Mouse (Mus musculus): ENCODE data around the gene Lmf1. TPM values are rescaled to one million over a fixed set of nuclear protein-coding genes. Genes with fewer than 3 reads are reported as not detected.

Lmf1 gene
- polyA plus RNA-seq, 1 experiment, result 0.91 TPM

- Histone ChIP-seq H3K4me1 (ENCODE audit: control insufficient read depth) (no peaks in the 10 kb centered on the region), H3K4me3 (replicated peaks) (no peak overlapping the region), H3K36me3 (ENCODE audit: control insufficient read depth) (no peaks in the 10 kb centered on the region), H3K9me3 (ENCODE audit: control insufficient read depth, low read length) (no peaks in the 10 kb centered on the region), H3K27me3 (ENCODE audit: control insufficient read depth) (no peaks in the 10 kb centered on the region)
- TF ChIP-seq TAL1 (IDR thresholded peaks at IDR 0.05; ENCODE audit: low read length) (no peak), GATA1 (IDR thresholded peaks at IDR 0.05; ENCODE audit: low read length) (no peak)
These were observed 46.4 kb downstream of the Lmf1 start for GRCm38 (mm10) chr17:25625282-25625681.

- Histone ChIP-seq H3K27me3 (ENCODE audit: control insufficient read depth) (no peaks in the 10 kb centered on the region), H3K9me3 (ENCODE audit: control insufficient read depth, low read length) (no peaks in the 10 kb centered on the region), H3K4me3 (replicated peaks) (no peak overlapping the region), H3K4me1 (ENCODE audit: control insufficient read depth) (no peaks in the 10 kb centered on the region), H3K36me3 (ENCODE audit: control insufficient read depth) (no peaks in the 10 kb centered on the region)
- TF ChIP-seq TAL1 (IDR thresholded peaks at IDR 0.05; ENCODE audit: low read length), result no peak
- TF ChIP-seq GATA1 (IDR thresholded peaks at IDR 0.05; ENCODE audit: low read length), result no peak
These were observed 47.5 kb downstream of the Lmf1 start for GRCm38 (mm10) chr17:25626196-25627043.

GRCm38 (mm10) chr17:25630313-25630712 is 51.4 kb downstream of the Lmf1 start:
- Histone ChIP-seq H3K36me3 (ENCODE audit: control insufficient read depth) (peaks cover 4% of the 10 kb centered on the region; the same call in 1 of the 2 replicates), H3K4me3 (replicated peaks) (no peak overlapping the region)
- TF ChIP-seq TAL1 (IDR thresholded peaks at IDR 0.05; ENCODE audit: low read length), result no peak
- no peak for TF ChIP-seq GATA1 (IDR thresholded peaks at IDR 0.05; ENCODE audit: low read length)

GRCm38 (mm10) chr17:25634070-25634469 is 55.2 kb downstream of the Lmf1 start:
- Histone ChIP-seq H3K36me3 (ENCODE audit: control insufficient read depth) (peaks cover 4% of the 10 kb centered on the region; the same call in 1 of the 2 replicates), H3K4me3 (replicated peaks) (no peak overlapping the region), H3K4me1 (ENCODE audit: control insufficient read depth) (no peaks in the 10 kb centered on the region), H3K27me3 (ENCODE audit: control insufficient read depth) (no peaks in the 10 kb centered on the region), H3K9me3 (ENCODE audit: control insufficient read depth, low read length) (no peaks in the 10 kb centered on the region)
- TF ChIP-seq TAL1 (IDR thresholded peaks at IDR 0.05; ENCODE audit: low read length) (no peak), GATA1 (IDR thresholded peaks at IDR 0.05; ENCODE audit: low read length) (no peak)

More at GRCm38 (mm10) chr17:25630313-25630712, 51.4 kb downstream of the Lmf1 start:
- Histone ChIP-seq H3K9me3 (ENCODE audit: control insufficient read depth, low read length) (no peaks in the 10 kb centered on the region), H3K27me3 (ENCODE audit: control insufficient read depth) (no peaks in the 10 kb centered on the region), H3K4me1 (ENCODE audit: control insufficient read depth) (no peaks in the 10 kb centered on the region)

- TF ChIP-seq TAL1 (IDR thresholded peaks at IDR 0.05; ENCODE audit: low read length) (no peak), GATA1 (IDR thresholded peaks at IDR 0.05; ENCODE audit: low read length) (no peak)
- H3K9me3 ChIP-seq (ENCODE audit: control insufficient read depth, low read length), result no peaks in the 10 kb centered on the region
- no peaks in the 10 kb centered on the region for H3K4me1 ChIP-seq (ENCODE audit: control insufficient read depth)
- peaks cover 4% of the 10 kb centered on the region; the same call in 1 of the 2 replicates for H3K36me3 ChIP-seq (ENCODE audit: control insufficient read depth)
- no peaks in the 10 kb centered on the region for H3K27me3 ChIP-seq (ENCODE audit: control insufficient read depth)
- H3K4me3 ChIP-seq (replicated peaks), result no peak overlapping the region
These were observed 56.5 kb downstream of the Lmf1 start for GRCm38 (mm10) chr17:25635387-25635786.

- Histone ChIP-seq H3K4me3 (replicated peaks) (no peak overlapping the region), H3K9me3 (ENCODE audit: control insufficient read depth, low read length) (no peaks in the 10 kb centered on the region), H3K36me3 (ENCODE audit: control insufficient read depth) (peaks cover 4% of the 10 kb centered on the region; the same call in 1 of the 2 replicates), H3K27me3 (ENCODE audit: control insufficient read depth) (no peaks in the 10 kb centered on the region), H3K4me1 (ENCODE audit: control insufficient read depth) (no peaks in the 10 kb centered on the region)
- TF ChIP-seq GATA1 (IDR thresholded peaks at IDR 0.05; ENCODE audit: low read length) (no peak), TAL1 (IDR thresholded peaks at IDR 0.05; ENCODE audit: low read length) (no peak)
These were observed 56.9 kb downstream of the Lmf1 start for GRCm38 (mm10) chr17:25635806-25636205.

GRCm38 (mm10) chr17:25637986-25638385 is 59.1 kb downstream of the Lmf1 start:
- Histone ChIP-seq H3K4me3 (replicated peaks) (no peak overlapping the region), H3K4me1 (ENCODE audit: control insufficient read depth) (no peaks in the 10 kb centered on the region), H3K9me3 (ENCODE audit: control insufficient read depth, low read length) (no peaks in the 10 kb centered on the region), H3K27me3 (ENCODE audit: control insufficient read depth) (no peaks in the 10 kb centered on the region), H3K36me3 (ENCODE audit: control insufficient read depth) (peaks cover 4% of the 10 kb centered on the region; the same call in 1 of the 2 replicates)
- TF ChIP-seq GATA1 (IDR thresholded peaks at IDR 0.05; ENCODE audit: low read length) (no peak), TAL1 (IDR thresholded peaks at IDR 0.05; ENCODE audit: low read length) (no peak)

GRCm38 (mm10) chr17:25638442-25638841 is 59.6 kb downstream of the Lmf1 start:
- Histone ChIP-seq H3K27me3 (ENCODE audit: control insufficient read depth) (no peaks in the 10 kb centered on the region), H3K9me3 (ENCODE audit: control insufficient read depth, low read length) (no peaks in the 10 kb centered on the region), H3K36me3 (ENCODE audit: control insufficient read depth) (peaks cover under 1% of the 10 kb centered on the region; the same call in 1 of the 2 replicates), H3K4me1 (ENCODE audit: control insufficient read depth) (no peaks in the 10 kb centered on the region), H3K4me3 (replicated peaks) (no peak overlapping the region)
- TF ChIP-seq TAL1 (IDR thresholded peaks at IDR 0.05; ENCODE audit: low read length), result no peak

- no peak overlapping the region for H3K4me3 ChIP-seq (replicated peaks)
- no peaks in the 10 kb centered on the region for H3K9me3 ChIP-seq (ENCODE audit: control insufficient read depth, low read length)
- H3K4me1 ChIP-seq (ENCODE audit: control insufficient read depth), result no peaks in the 10 kb centered on the region
- TF ChIP-seq GATA1 (IDR thresholded peaks at IDR 0.05; ENCODE audit: low read length) (no peak), TAL1 (IDR thresholded peaks at IDR 0.05; ENCODE audit: low read length) (no peak)
- H3K36me3 ChIP-seq (ENCODE audit: control insufficient read depth), result no peaks in the 10 kb centered on the region
- no peaks in the 10 kb centered on the region for H3K27me3 ChIP-seq (ENCODE audit: control insufficient read depth)
These were observed 62.1 kb downstream of the Lmf1 start for GRCm38 (mm10) chr17:25640956-25641355.

Measured in erythroblast, embryonic 14.5 days (primary cell).